Mouse (Mus musculus) kidney, embryonic 14.5 days (tissue): ENCODE data around the gene Prkab2. TPM values are rescaled to one million over a fixed set of nuclear protein-coding genes. Genes with fewer than 3 reads are reported as not detected.

Experiments used
- ATAC-seq: fragments of 200-750 bp; cut with Nextera tagmentation; 2 replicates; pipeline ENCODE4 v1.8.0; 2017; ENCODE audit warnings: moderate number of reproducible peaks, mild to moderate bottlenecking, moderate TSS enrichment, moderate library complexity; ENCODE audit not compliant: low FRiP score, low TSS enrichment
- H3K27ac ChIP-seq: fragments of 300-500 bp; sonication (generic); 2 replicates; pipeline ENCODE4 v1.5.1; 2014; ENCODE audit warnings: low read depth, mild to moderate bottlenecking, low read length, moderate library complexity, mixed read lengths
- H3K27me3 ChIP-seq: fragments of 300-500 bp; sonication (generic); 2 replicates; pipeline ENCODE4 v1.6.1; 2014; ENCODE audit warnings: mild to moderate bottlenecking, low read length; ENCODE audit not compliant: control insufficient read depth, insufficient read depth
- H3K36me3 ChIP-seq: fragments of 300-500 bp; sonication (generic); 2 replicates; pipeline ENCODE4 v1.6.1; 2014; ENCODE audit warnings: low read length, mixed read lengths; ENCODE audit not compliant: control insufficient read depth, insufficient read depth
- H3K4me1 ChIP-seq: fragments of 300-500 bp; sonication (generic); 2 replicates; pipeline ENCODE4 v1.6.1; 2014; ENCODE audit warnings: low read length, mixed read lengths; ENCODE audit not compliant: control insufficient read depth, insufficient read depth
- H3K4me2 ChIP-seq: fragments of 300-500 bp; sonication (generic); replicated peaks from 2 replicates; pipeline ENCODE4 v1.6.1; 2014; ENCODE audit warnings: low read depth, mild to moderate bottlenecking, low read length
- H3K4me3 ChIP-seq: fragments of 300-500 bp; sonication (generic); 2 replicates; pipeline ENCODE4 v1.5.1; 2014; ENCODE audit warnings: mild to moderate bottlenecking, low read length
- H3K9ac ChIP-seq: fragments of 300-500 bp; sonication (generic); 2 replicates; pipeline ENCODE4 v1.6.1; 2014; ENCODE audit warnings: low read depth, mild to moderate bottlenecking, low read length, moderate library complexity
- H3K9me3 ChIP-seq: fragments of 300-500 bp; sonication (generic); 2 replicates; pipeline ENCODE4 v1.6.1; 2016; ENCODE audit warnings: low read length; ENCODE audit not compliant: control insufficient read depth
- WGBS: fragments of 180-500 bp; shearing (Covaris S2); extraction: QIAGEN DNeasy Blood & Tissue Kit; methylation state at CpG from one replicate; pipeline ENCODE4 v1.1.7; 2014; 5-methylcytosine and 5-hydroxymethylcytosine counted together
- polyA plus RNA-seq: library from polyadenylated mRNA; unstranded; fragments of >200 nt; fragmentation: Nextera tagmentation; extraction: Ambion mirVana; gene quantifications from 2 replicates; pipeline ENCODE4 v1.2.1, GENCODE M21; 2014

Prkab2 gene
- polyA plus RNA-seq, 1 experiment from 2014 or later = 4.6 TPM

DNA sequence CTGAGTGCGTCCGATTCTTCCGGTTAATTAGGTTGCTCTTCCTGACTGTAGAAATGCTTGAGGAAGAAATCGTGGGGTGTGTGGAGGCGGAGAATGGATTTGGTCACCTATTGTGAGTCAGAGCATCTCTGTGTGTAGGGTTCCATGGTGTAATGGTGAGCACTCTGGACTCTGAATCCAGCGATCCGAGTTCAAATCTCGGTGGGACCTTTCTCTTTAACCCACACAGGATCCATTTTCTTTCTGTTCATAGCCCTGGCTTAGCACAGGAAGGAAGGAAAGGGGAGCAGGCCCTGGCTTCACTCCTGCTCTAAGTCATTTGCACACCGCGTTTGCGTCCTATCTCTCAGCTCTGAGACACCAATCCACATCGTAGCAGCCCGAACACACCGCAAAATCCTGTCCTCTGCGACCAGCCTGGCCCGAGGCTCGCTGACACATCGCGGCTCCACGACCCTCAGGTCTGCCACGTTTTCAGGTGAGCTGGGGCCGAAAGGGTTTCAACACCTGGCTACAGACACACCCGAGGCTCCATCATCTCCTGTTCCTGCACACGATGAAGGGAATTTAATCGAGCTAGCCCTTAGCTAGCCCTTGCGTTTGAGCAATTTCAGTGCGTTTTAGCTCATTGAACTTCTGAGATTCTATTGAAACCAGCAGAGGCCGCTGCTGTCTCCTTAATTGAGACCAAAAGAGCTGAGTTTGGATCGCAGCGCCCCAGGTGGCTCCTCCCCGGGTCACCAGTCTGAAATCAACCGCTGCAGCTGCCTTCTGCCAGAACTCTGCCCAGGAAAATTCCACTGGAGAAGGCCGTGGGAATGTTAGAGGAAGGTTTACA, 23.5 kb downstream of the Prkab2 start:
- H3K9ac ChIP-seq = peak overlapping the region; percentile 55
- no peaks in the 10 kb centered on the region for H3K36me3 ChIP-seq
- peak overlapping the region; percentile 41 for H3K4me3 ChIP-seq
- H3K27me3 ChIP-seq = no peaks in the 10 kb centered on the region
- H3K9me3 ChIP-seq = no peaks in the 10 kb centered on the region
- peak overlapping the region; percentile 84 for H3K4me2 ChIP-seq
- 2% methylated on average over 33 of the region's 33 CpGs for WGBS
- H3K27ac ChIP-seq = no peak overlapping the region
- peak; percentile 37; the same call in 1 of the 2 replicates for ATAC-seq
- H3K4me1 ChIP-seq = peaks cover 8% of the 10 kb centered on the region; the same call in 1 of the 2 replicates

DNA sequence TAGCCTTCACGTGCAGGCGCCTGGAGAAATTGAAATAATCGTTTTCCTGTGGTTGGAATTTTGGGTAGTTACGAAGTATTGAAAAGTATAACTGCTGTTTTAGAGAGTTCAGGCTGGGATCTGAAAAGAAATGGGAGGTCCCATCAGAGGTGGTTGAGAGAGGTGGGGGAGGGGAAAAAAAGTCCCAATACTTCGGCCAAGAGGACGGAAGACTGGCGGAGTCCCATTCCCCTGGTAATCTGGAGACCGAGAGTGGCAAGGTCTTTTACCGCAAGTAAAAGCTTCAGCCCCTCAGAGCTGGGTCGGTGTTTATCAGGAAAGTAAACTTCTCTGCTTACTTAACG, 24.1 kb downstream of the Prkab2 start:
- 3% methylated on average over 11 of the region's 11 CpGs for WGBS
- Histone ChIP-seq H3K36me3 (no peaks in the 10 kb centered on the region), H3K4me2 (peak overlapping the region; percentile 84), H3K27ac (no peak overlapping the region), H3K9ac (peak overlapping the region; percentile 55), H3K4me1 (peaks cover 8% of the 10 kb centered on the region; the same call in 1 of the 2 replicates), H3K4me3 (peak overlapping the region; percentile 41), H3K27me3 (no peaks in the 10 kb centered on the region), H3K9me3 (no peaks in the 10 kb centered on the region)
- no peak for ATAC-seq

DNA sequence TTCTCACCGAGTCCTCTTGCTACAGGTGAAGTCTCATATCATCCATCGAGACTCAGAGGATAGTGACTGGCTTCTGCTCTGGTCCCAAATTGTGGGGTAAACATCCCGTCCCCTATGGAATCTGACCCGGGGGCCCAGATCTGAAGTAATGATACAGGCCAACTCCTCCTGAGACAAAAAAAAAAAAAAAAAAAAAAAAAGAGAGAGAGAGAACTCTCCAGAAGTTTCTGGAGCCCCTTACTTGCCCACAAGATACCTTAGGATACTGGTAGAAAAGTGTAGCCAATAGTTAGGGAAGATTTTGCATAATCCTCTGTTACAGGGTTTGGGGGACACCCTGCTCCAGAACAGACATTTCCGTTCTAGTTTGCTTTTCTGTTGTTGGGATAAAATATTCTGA, 24.6 kb downstream of the Prkab2 start:
- Histone ChIP-seq H3K27me3 (no peaks in the 10 kb centered on the region), H3K4me3 (0 out of 2 replicates have a peak overlapping the region, but pooled peaks have one; percentile 41), H3K9ac (no peak overlapping the region), H3K36me3 (no peaks in the 10 kb centered on the region), H3K9me3 (no peaks in the 10 kb centered on the region), H3K27ac (no peak overlapping the region), H3K4me1 (peaks cover 8% of the 10 kb centered on the region; the same call in 1 of the 2 replicates), H3K4me2 (peak overlapping the region; percentile 84)
- ATAC-seq = no peak
- WGBS = 22% methylated on average over 5 of the region's 5 CpGs

DNA sequence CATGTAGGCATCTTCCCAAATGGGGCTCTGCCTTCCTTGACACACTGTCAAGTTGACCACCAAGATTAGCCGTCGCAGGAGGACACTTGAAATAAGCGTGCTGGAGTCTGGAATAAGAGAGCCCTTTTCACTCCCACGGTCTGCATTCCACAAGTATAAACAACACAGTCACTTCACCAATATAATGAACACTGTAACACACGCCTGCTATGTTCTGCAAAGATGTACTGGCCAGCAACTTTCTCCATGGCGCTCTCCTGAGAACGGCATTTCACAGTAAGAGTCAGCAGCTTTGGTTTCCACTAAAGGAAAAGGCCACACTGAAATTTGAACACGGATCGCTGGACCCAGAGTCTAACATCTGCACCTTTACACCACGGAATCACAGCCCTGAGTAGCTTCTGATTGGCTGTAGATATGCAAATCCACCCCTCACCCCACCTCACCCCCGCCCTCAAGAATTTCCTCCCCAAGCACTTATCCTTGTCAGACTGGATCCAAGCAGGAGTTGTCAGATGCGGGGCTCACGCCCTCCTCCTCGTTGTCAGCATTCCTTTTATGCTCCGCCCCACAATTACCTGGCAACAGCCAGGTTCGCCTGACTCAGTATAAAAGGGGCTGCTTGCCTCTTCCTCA, 25.7 kb downstream of the Prkab2 start:
- no peak overlapping the region for H3K4me3 ChIP-seq
- peaks cover 8% of the 10 kb centered on the region; the same call in 1 of the 2 replicates for H3K4me1 ChIP-seq
- peak; percentile 57; the same call in 1 of the 2 replicates for ATAC-seq
- WGBS = 3% methylated on average over 16 of the region's 16 CpGs
- H3K27ac ChIP-seq = no peak overlapping the region
- no peak overlapping the region for H3K9ac ChIP-seq
- no peaks in the 10 kb centered on the region for H3K9me3 ChIP-seq
- H3K27me3 ChIP-seq = no peaks in the 10 kb centered on the region
- no peaks in the 10 kb centered on the region for H3K36me3 ChIP-seq
- H3K4me2 ChIP-seq = peak overlapping the region; percentile 26

DNA sequence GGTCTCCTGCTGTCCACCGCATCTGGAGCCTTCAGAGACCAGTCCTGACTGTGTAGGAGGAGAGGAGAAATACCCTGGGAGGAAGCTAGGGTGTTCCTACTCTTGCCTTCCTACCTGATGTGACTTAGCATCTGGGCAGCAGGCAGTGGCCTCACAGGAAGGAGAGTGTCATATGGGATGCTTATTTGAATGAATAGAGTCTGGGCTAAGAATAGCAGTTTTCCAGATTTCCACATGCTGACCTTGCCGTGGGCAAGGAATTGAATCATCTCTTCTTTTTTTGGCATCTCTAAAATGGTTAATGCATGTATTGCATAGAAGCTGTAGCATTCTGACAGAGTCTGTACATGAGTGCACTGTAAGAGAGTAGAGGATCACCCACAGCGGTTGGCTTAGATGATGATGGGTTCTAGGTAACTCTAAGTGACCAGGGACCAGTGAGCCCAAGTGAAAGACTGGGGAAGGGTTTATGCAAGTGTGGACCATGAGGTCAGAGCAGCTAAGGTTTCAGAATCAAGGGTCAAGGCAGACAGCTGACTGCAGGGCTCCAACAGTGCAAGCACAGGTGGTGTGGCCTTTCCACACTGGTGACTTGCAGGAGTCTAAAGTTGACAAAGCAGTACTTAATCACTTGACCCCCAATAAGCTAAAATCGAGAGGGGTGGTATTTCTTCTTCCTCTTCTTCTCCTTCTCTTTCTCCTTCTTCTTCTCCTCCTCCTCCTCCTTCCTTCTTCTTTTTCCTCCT, 28.6 kb downstream of the Prkab2 start:
- Histone ChIP-seq H3K27ac (no peak overlapping the region), H3K4me1 (peaks cover 8% of the 10 kb centered on the region; the same call in 1 of the 2 replicates), H3K27me3 (no peaks in the 10 kb centered on the region), H3K36me3 (no peaks in the 10 kb centered on the region), H3K4me2 (no peak overlapping the region), H3K9ac (no peak overlapping the region), H3K4me3 (no peak overlapping the region), H3K9me3 (no peaks in the 10 kb centered on the region)
- WGBS = 80% methylated on average over 4 of the region's 4 CpGs
- ATAC-seq = no peak

DNA sequence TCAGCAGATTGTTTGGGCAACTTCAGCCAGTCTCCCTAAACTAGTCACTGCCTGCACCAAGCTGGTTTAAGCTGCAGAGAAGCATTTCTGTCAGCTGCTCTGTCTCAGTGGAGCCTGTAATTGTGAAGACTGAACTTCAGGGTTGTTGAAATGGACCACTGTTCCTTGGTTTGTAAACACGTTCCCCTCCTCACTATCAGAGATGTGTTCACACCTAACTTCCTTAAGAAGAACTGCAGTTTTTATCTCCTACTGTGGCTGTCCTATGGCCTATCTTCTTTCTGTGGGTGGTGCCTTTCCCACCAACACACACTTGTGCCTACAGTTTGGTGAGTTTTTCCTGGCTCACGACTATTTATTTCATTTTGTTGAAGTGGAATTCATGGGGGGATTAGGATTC, 31.3 kb downstream of the Prkab2 start:
- H3K4me2 ChIP-seq = no peak overlapping the region
- no peaks in the 10 kb centered on the region for H3K4me1 ChIP-seq
- ATAC-seq = no peak
- 70% methylated on average over 2 of the region's 2 CpGs for WGBS
- H3K36me3 ChIP-seq = no peaks in the 10 kb centered on the region
- H3K9ac ChIP-seq = no peak overlapping the region
- no peak overlapping the region for H3K4me3 ChIP-seq
- H3K27ac ChIP-seq = no peak overlapping the region
- no peaks in the 10 kb centered on the region for H3K9me3 ChIP-seq
- H3K27me3 ChIP-seq = no peaks in the 10 kb centered on the region

DNA sequence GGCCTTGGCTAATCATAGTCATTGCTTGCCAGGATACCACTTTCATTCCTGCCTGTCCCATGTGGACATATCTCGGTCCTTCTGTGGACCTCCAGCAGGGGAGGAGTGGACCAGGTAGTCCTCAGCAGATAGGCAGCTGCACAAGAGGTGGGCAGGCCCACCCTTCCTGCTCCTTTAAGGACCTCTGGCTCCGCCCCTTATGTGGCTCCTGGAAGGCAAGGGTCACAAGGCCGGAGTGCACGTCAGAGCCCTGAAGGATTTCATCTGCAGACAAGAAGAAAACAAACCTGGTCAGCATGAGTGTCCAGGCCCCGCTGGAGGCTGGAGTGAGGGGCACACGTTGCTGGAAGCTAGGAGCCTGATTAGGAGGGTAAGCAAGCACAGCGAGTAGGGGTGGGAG, 32.6 kb downstream of the Prkab2 start:
- H3K4me1 ChIP-seq = no peaks in the 10 kb centered on the region
- WGBS = 40% methylated on average over 7 of the region's 7 CpGs
- no peak overlapping the region for H3K4me3 ChIP-seq
- no peaks in the 10 kb centered on the region for H3K9me3 ChIP-seq
- no peaks in the 10 kb centered on the region for H3K36me3 ChIP-seq
- H3K4me2 ChIP-seq = no peak overlapping the region
- H3K27me3 ChIP-seq = no peaks in the 10 kb centered on the region
- H3K9ac ChIP-seq = no peak overlapping the region
- ATAC-seq = 0 out of 2 replicates have a peak, but pooled peaks have one; percentile 16
- H3K27ac ChIP-seq = no peak overlapping the region

DNA sequence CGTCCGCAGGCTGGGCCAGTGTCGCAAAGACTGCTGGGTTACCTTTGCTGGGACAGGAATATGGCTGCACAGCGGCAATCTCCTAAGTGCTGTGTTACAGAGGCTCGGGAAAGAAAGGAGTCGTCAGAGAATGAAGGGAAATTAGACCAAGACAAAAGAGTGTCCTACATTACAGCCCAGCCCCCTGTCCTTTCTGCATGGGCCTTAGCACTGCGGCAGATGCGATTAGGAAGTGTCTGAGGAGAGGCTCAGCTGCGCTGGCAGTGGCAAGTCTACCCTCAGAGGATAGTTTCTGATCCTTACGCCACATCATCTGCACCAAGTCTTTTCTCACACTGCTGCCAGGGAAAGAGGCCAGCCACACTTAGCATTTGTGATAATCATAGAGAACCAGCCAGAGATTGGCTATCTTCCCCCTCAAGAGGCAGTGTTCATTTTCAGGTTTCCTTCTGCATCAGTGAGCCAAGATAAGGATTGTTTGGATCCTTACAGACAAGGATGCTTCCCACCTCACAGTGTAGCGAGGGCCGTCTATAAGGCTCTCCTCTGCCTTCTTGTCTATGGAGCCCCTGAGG, 33.5 kb downstream of the Prkab2 start:
- WGBS = 71% methylated on average over 12 of the region's 12 CpGs
- H3K9ac ChIP-seq = no peak overlapping the region
- ATAC-seq = no peak

More for the DNA sequence above, 33.5 kb downstream of the Prkab2 start:
- Histone ChIP-seq H3K4me2 (no peak overlapping the region), H3K4me3 (no peak overlapping the region), H3K9me3 (no peaks in the 10 kb centered on the region), H3K27ac (no peak overlapping the region), H3K36me3 (no peaks in the 10 kb centered on the region), H3K27me3 (no peaks in the 10 kb centered on the region), H3K4me1 (no peaks in the 10 kb centered on the region)
